8 mouse cellular contexts compared by ENCODE assay signal in the genomic region with DNA sequence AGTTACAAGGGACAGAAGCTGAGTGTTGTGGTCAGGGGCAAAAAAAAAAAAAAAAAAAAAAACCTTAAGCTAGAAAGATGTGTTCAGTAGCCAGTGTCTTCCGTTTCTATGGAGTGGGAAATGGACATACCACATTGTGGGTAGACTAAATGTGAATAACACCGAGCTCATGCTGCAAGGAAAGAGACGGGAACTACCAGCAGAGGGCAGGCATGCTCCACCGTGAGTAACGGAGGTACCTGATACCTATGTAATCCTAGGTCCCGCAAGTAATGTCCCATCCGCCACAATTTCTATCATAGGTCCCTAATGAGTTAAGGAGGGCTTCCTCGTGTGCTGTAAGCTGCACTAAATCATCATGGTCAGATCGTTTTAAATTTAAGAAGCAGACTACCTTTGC. TPM values are rescaled to one million over a fixed set of nuclear protein-coding genes. Genes with fewer than 3 reads are reported as not detected.
DNase-seq lines count a peak whose midpoint lies in the region; ATAC-seq and TF ChIP-seq lines count a peak whose summit lies in the region.
"Had no signal": no experiment of that assay in that cellular context is flagged by ENCODE, and none has a peak within 500 bp of the region (broad histone marks: within the 10 kb centered on the region; RNA-seq: fewer than 3 reads in every experiment).

No protein-coding gene starts in this region.

- ATAC-seq in midbrain, embryonic 13.5 days, result no peak
- peak; percentile 53; the same call in 1 of the 2 replicates for ATAC-seq in forebrain, embryonic 13.5 days

- DNase-seq in midbrain, embryonic 10.5 days (ENCODE audit: low spot score), result peak; percentile 61
- DNase-seq in MN1 (ENCODE audit: low spot score), result peak; percentile 64
- peak; percentile 27 for DNase-seq in c-Kit-negative CD71-positive TER-119-positive erythroid progenitor cells, embryonic 14.5 days (ENCODE audit: low read depth, low spot score)
- DNase-seq in lung, adult 2 months, result peak; percentile 48
- peak; percentile 33 to 66 for DNase-seq in spleen, postnatal 14 days (ENCODE audit: low spot score in 2 of 2)

- H3K27ac ChIP-seq in midbrain, embryonic 10.5 days (replicated peaks), result no peak overlapping the region
- H3K27ac ChIP-seq in midbrain, embryonic 13.5 days, result no peak overlapping the region
- no peak overlapping the region for H3K27ac ChIP-seq in forebrain, embryonic 13.5 days
- H3K27ac ChIP-seq: hindbrain, embryonic 15.5 days had no signal

- 18% methylated on average over 9 of the region's 9 CpGs for WGBS in midbrain, embryonic 10.5 days
- 16% methylated on average over 9 of the region's 9 CpGs for whole genome bisulfite sequencing in midbrain, embryonic 13.5 days
- 13% methylated on average over 9 of the region's 9 CpGs for WGBS in forebrain, embryonic 13.5 days
- WGBS in lung, adult 2 months, result 16% methylated on average over 9 of the region's 9 CpGs

- H3K4me2 ChIP-seq in midbrain, embryonic 13.5 days (replicated peaks), result no peak overlapping the region
- no peak overlapping the region for H3K4me2 ChIP-seq in forebrain, embryonic 13.5 days
- H3K4me2 ChIP-seq: hindbrain, embryonic 15.5 days had no signal

- H3K36me3 ChIP-seq in midbrain, embryonic 10.5 days, result no peaks in the 10 kb centered on the region
- no peaks in the 10 kb centered on the region for H3K36me3 ChIP-seq in midbrain, embryonic 13.5 days
- H3K36me3 ChIP-seq in forebrain, embryonic 13.5 days (ENCODE audit: poor library complexity, severe bottlenecking), result no peaks in the 10 kb centered on the region
- H3K36me3 ChIP-seq: hindbrain, embryonic 15.5 days had no signal

- H3K4me1 ChIP-seq in midbrain, embryonic 10.5 days, result peaks cover 10% of the 10 kb centered on the region
- peaks cover 5% of the 10 kb centered on the region for H3K4me1 ChIP-seq in midbrain, embryonic 13.5 days (replicated peaks)
- H3K4me1 ChIP-seq in forebrain, embryonic 13.5 days, result no peaks in the 10 kb centered on the region
- no peaks in the 10 kb centered on the region for H3K4me1 ChIP-seq in lung, adult 2 months (ENCODE audit: control insufficient read depth, insufficient read depth, low read length)
- H3K4me1 ChIP-seq: hindbrain, embryonic 15.5 days had no signal

- no peak overlapping the region for H3K4me3 ChIP-seq in midbrain, embryonic 10.5 days
- no peak overlapping the region for H3K4me3 ChIP-seq in midbrain, embryonic 13.5 days (replicated peaks)
- no peak overlapping the region for H3K4me3 ChIP-seq in forebrain, embryonic 13.5 days
- H3K4me3 ChIP-seq in lung, adult 2 months (replicated peaks; ENCODE audit: extremely low read depth, low read depth, low read length), result no peak overlapping the region
- H3K4me3 ChIP-seq: hindbrain, embryonic 15.5 days had no signal

- H3K27me3 ChIP-seq in midbrain, embryonic 10.5 days (ENCODE audit: low read depth, poor library complexity, severe bottlenecking), result no peaks in the 10 kb centered on the region
- H3K27me3 ChIP-seq in midbrain, embryonic 13.5 days, result no peaks in the 10 kb centered on the region
- H3K27me3 ChIP-seq in forebrain, embryonic 13.5 days, result no peaks in the 10 kb centered on the region
- H3K27me3 ChIP-seq: hindbrain, embryonic 15.5 days had no signal

- no peak overlapping the region for H3K9ac ChIP-seq in midbrain, embryonic 13.5 days (replicated peaks)
- no peak overlapping the region for H3K9ac ChIP-seq in forebrain, embryonic 13.5 days
- H3K9ac ChIP-seq: hindbrain, embryonic 15.5 days had no signal

- TF ChIP-seq POLR2A in lung, adult 2 months (IDR thresholded peaks at IDR 0.05; ENCODE audit: borderline replicate concordance, extremely low read depth, low read depth, low read length), result no peak

- H3K9me3 ChIP-seq in midbrain, embryonic 10.5 days (replicated peaks), result no peaks in the 10 kb centered on the region
- H3K9me3 ChIP-seq in midbrain, embryonic 13.5 days, result no peaks in the 10 kb centered on the region
- no peaks in the 10 kb centered on the region for H3K9me3 ChIP-seq in forebrain, embryonic 13.5 days (replicated peaks)
- H3K9me3 ChIP-seq: hindbrain, embryonic 15.5 days had no signal

- peak; percentile 92 for TF ChIP-seq CTCF in lung, adult 2 months (IDR thresholded peaks at IDR 0.05; ENCODE audit: insufficient read depth, low read length)

RNA-seq across cellular contexts. Expression of gene Gja10, which starts 16.0 kb away (rescaled TPM):
- polyA plus RNA-seq in midbrain, embryonic 10.5 days (2016; fragmentation: Nextera tagmentation; extraction: Ambion mirVana), result 0.07 TPM in 2 replicates
- 0.18 TPM in 1 of 2 replicates, not detected in the other for polyA plus RNA-seq in midbrain, embryonic 13.5 days (2015; fragmentation: Nextera tagmentation; extraction: Ambion mirVana)
- polyA plus RNA-seq in forebrain, embryonic 13.5 days (2015; fragmentation: Nextera tagmentation; extraction: Ambion mirVana), result 0.08 TPM in 1 of 2 replicates, not detected in the other
- not detected in 2 replicates for polyA plus RNA-seq in lung, adult 2 months (2012; rRNA removed)

RNA-seq across cellular contexts. Expression of gene Casp8ap2, which starts 28.7 kb away (rescaled TPM):
- 74.5 and 77.4 TPM in 2 replicates for polyA plus RNA-seq in midbrain, embryonic 10.5 days (2016; fragmentation: Nextera tagmentation; extraction: Ambion mirVana)
- polyA plus RNA-seq in midbrain, embryonic 13.5 days (2015; fragmentation: Nextera tagmentation; extraction: Ambion mirVana), result 57.7 and 60.8 TPM in 2 replicates
- 66.1 and 88.3 TPM in 2 replicates for polyA plus RNA-seq in forebrain, embryonic 13.5 days (2015; fragmentation: Nextera tagmentation; extraction: Ambion mirVana)
- polyA plus RNA-seq in lung, adult 2 months (2012; rRNA removed), result 1.7 and 6.7 TPM in 2 replicates
